Mouse (Mus musculus) brain, embryonic 14.5 days (tissue): ENCODE results near the gene Slc1a5. TPM values are rescaled to one million over a fixed set of nuclear protein-coding genes. Genes with fewer than 3 reads are reported as not detected.

Experiments used
- DNase-seq: peaks from one replicate; pipeline ENCODE4 v3.0.0-alpha.2; 2011; ENCODE audit warnings: low read depth
- CTCF ChIP-seq: fragments of 200-500 bp; IDR thresholded peaks from 2 replicates; pipeline ENCODE4 v1.5.1; 2012; ENCODE audit warnings: inconsistent platforms, mild to moderate bottlenecking, moderate library complexity, borderline replicate concordance; ENCODE audit not compliant: insufficient read depth, insufficient read length; ENCODE audit errors: extremely low read depth
- POLR2A ChIP-seq: fragments of 200-500 bp; IDR thresholded peaks from 2 replicates; pipeline ENCODE4 v1.6.1; 2012; ENCODE audit warnings: mild to moderate bottlenecking, inconsistent platforms, borderline replicate concordance; ENCODE audit not compliant: poor library complexity, insufficient read depth, insufficient read length, severe bottlenecking; ENCODE audit errors: extremely low read depth
- polyA plus RNA-seq: library from polyadenylated mRNA; depleted of rRNA; stranded (reverse); fragments of >200 nt; gene quantifications from 2 replicates; pipeline ENCODE4 v1.2.3, GENCODE M21; 2012; rRNA removed

Gene Slc1a5
- polyA plus RNA-seq, 1 experiment, result 18.7 TPM

DNA sequence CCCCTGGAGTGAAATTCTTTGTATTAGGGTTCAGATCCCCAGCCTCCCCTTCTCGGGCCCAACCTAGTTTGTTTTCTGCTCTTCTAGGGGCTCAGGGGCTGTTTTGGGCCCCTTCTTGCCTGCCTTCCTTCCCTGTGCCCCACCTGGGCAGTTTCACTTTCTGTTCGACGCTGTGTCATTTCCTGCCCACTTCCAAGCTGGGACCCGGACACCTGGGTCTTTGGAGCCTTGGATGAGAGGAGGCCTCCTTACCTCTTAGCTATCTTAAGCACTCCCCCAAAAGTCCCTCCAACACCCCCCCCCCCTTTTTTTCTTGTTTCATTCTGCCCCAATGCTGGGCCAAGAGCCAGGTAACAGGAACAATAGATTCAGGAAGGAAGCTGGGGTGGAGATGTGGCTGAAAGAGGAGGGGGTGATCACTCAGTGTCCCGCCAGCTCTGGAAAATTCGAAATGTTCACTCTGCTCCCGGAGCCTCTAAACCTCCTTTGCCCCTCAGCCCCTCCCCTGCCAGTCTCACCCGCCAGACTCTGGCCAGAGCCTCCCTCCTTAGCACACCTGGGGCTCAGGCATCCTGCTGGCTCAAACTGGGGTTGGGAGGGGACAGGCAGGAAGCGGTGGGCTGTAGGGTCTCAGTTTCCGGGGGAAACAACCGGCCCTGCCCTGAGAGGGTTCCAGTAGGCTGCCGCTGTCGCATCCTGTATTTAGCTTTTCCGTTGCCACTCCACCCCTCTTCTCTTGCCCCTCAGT is 64.1 kb downstream of the Slc1a5 start:
- TF ChIP-seq POLR2A (no peak), CTCF (no peak)
- no peak for DNase-seq

GRCm38 (mm10) chr7:16845820-16846167 is 64.7 kb downstream of the Slc1a5 start:
- no peak for DNase-seq

GRCm38 (mm10) chr7:16846775-16847174 is 65.6 kb downstream of the Slc1a5 start:
- no peak for TF ChIP-seq POLR2A
- no peak for TF ChIP-seq CTCF
- no peak for DNase-seq

More at GRCm38 (mm10) chr7:16845820-16846167, 64.7 kb downstream of the Slc1a5 start:
- TF ChIP-seq POLR2A, result no peak
- no peak for TF ChIP-seq CTCF

DNA sequence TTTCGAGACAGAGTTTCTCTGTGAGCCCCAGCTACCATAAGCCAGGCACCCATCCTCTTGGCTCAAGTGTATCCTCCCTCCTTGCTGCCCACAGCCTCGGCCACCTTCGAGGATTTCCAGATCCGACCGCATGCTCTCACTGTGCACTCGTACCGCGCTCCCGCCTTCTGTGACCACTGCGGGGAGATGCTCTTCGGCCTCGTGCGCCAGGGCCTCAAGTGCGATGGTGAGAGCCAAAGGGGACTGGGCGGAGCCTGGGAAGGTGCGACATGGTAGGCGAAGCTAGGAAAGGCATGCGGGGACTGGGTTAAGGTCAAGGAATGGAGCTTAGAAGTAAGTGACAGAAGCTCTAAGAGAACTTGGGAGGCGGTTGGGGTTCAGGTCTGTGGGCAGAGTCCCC is 66.4 kb downstream of the Slc1a5 start:
- DNase-seq, result no peak
- TF ChIP-seq POLR2A (no peak), CTCF (no peak)

Other genes with a start within 250 kb of the Slc1a5 start
- 48.1 and 75.2 TPM in 2 replicates for gene Arhgap35, start 166.3 kb upstream of the Slc1a5 start, polyA plus RNA-seq
- not detected in 2 replicates for gene Ceacam15, start 105.6 kb upstream of the Slc1a5 start, polyA plus RNA-seq
- gene Ceacam9, start 59.4 kb upstream of the Slc1a5 start, polyA plus RNA-seq, result 0.48 TPM in 1 of 2 replicates, not detected in the other
- 455 and 489 TPM in 2 replicates for gene Ap2s1, start 42.9 kb upstream of the Slc1a5 start, polyA plus RNA-seq
- 306 and 379 TPM in 2 replicates for gene Strn4, start 34.5 kb downstream of the Slc1a5 start, polyA plus RNA-seq
- 35.1 and 47.7 TPM in 2 replicates for gene Fkrp, start 35.4 kb downstream of the Slc1a5 start, polyA plus RNA-seq
- gene Prkd2, start 61.6 kb downstream of the Slc1a5 start, polyA plus RNA-seq, result 13.9 and 14.0 TPM in 2 replicates
- gene Dact3, start 94.0 kb downstream of the Slc1a5 start, polyA plus RNA-seq, result 41.7 and 43.6 TPM in 2 replicates
- gene Gng8, start 110.4 kb downstream of the Slc1a5 start, polyA plus RNA-seq, result 11.5 and 15.5 TPM in 2 replicates
- 0.47 and 0.75 TPM in 2 replicates for gene Ptgir, start 125.2 kb downstream of the Slc1a5 start, polyA plus RNA-seq
- gene Calm3, start 142.8 kb downstream of the Slc1a5 start, polyA plus RNA-seq, result 580 and 837 TPM in 2 replicates
- 44.9 and 96.9 TPM in 2 replicates for gene Pnmal2, start 163.3 kb downstream of the Slc1a5 start, polyA plus RNA-seq
- 28.0 and 34.5 TPM in 2 replicates for gene Pnmal1, start 178.3 kb downstream of the Slc1a5 start, polyA plus RNA-seq
- 5.2 and 19.6 TPM in 2 replicates for gene Gm42372, start 201.7 kb downstream of the Slc1a5 start, polyA plus RNA-seq
- 6.4 and 8.6 TPM in 2 replicates for gene Ccdc8, start 211.4 kb downstream of the Slc1a5 start, polyA plus RNA-seq
- 164 and 199 TPM in 2 replicates for gene Ppp5c, start 246.6 kb downstream of the Slc1a5 start, polyA plus RNA-seq